Mouse (Mus musculus): ENCODE data around the gene Sorbs1. TPM values are rescaled to one million over a fixed set of nuclear protein-coding genes. Genes with fewer than 3 reads are reported as not detected.

Gene Sorbs1
- total and polyA plus RNA-seq, 3 experiments = 13.4 to 123 (median 116) TPM

GRCm38 (mm10) chr19:40374720-40375119 is 138.9 kb downstream of the Sorbs1 start:
- no peak for DNase-seq

- no peak for DNase-seq
These were observed 140.9 kb downstream of the Sorbs1 start for GRCm38 (mm10) chr19:40372679-40373078.

- no peak for DNase-seq
These were observed 141.7 kb downstream of the Sorbs1 start for GRCm38 (mm10) chr19:40371866-40372265.

GRCm38 (mm10) chr19:40369852-40370811 is 143.4 kb downstream of the Sorbs1 start:
- peak; percentile 78 for DNase-seq

GRCm38 (mm10) chr19:40368517-40368916 is 145.1 kb downstream of the Sorbs1 start:
- no peak for DNase-seq

- DNase-seq = peak; percentile 54
These were observed 147.2 kb downstream of the Sorbs1 start for GRCm38 (mm10) chr19:40366163-40366941.

GRCm38 (mm10) chr19:40365137-40365536 is 148.4 kb downstream of the Sorbs1 start:
- DNase-seq = peak; percentile 40

GRCm38 (mm10) chr19:40363447-40363846 is 150.1 kb downstream of the Sorbs1 start:
- DNase-seq = no peak

GRCm38 (mm10) chr19:40362203-40362865 is 151.2 kb downstream of the Sorbs1 start:
- DNase-seq = no peak

- no peak for DNase-seq
These were observed 153.7 kb downstream of the Sorbs1 start for GRCm38 (mm10) chr19:40359712-40360394.

- peak; percentile 43 for DNase-seq
These were observed 156.8 kb downstream of the Sorbs1 start for GRCm38 (mm10) chr19:40356536-40357522.

- DNase-seq = no peak
These were observed 158.5 kb downstream of the Sorbs1 start for GRCm38 (mm10) chr19:40355075-40355474.

GRCm38 (mm10) chr19:40352006-40352405 is 161.6 kb downstream of the Sorbs1 start:
- DNase-seq = no peak

- no peak for DNase-seq
These were observed 162.7 kb downstream of the Sorbs1 start for GRCm38 (mm10) chr19:40350835-40351234.

- no peak for DNase-seq
These were observed 163.6 kb downstream of the Sorbs1 start for GRCm38 (mm10) chr19:40349713-40350671.

GRCm38 (mm10) chr19:40349281-40349680 is 164.3 kb downstream of the Sorbs1 start:
- DNase-seq = no peak

GRCm38 (mm10) chr19:40348652-40349051 is 164.9 kb downstream of the Sorbs1 start:
- DNase-seq = no peak

GRCm38 (mm10) chr19:40348175-40348574 is 165.4 kb downstream of the Sorbs1 start:
- no peak for DNase-seq

GRCm38 (mm10) chr19:40346908-40347307 is 166.7 kb downstream of the Sorbs1 start:
- DNase-seq = no peak

All from adrenal gland, adult 2 months (tissue).